Mouse (Mus musculus) CD4-positive, CD25-positive, alpha-beta regulatory T cell, adult 2 months (primary cell): Measurements from ENCODE around the gene Cdh22.

Source experiments
- DNase-seq: peaks from one replicate; pipeline ENCODE4 v3.0.0-alpha.2; 2012; ENCODE audit warnings: low read depth, low spot score

Cdh22 gene

GRCm38 (mm10) chr2:165089470-165089869 is 145.2 kb downstream of the Cdh22 start:
- no peak for DNase-seq

- no peak for DNase-seq
These were observed 148.0 kb downstream of the Cdh22 start for GRCm38 (mm10) chr2:165086634-165087033.

- DNase-seq: no peak
These were observed 153.4 kb downstream of the Cdh22 start for GRCm38 (mm10) chr2:165081257-165081656.

DNA sequence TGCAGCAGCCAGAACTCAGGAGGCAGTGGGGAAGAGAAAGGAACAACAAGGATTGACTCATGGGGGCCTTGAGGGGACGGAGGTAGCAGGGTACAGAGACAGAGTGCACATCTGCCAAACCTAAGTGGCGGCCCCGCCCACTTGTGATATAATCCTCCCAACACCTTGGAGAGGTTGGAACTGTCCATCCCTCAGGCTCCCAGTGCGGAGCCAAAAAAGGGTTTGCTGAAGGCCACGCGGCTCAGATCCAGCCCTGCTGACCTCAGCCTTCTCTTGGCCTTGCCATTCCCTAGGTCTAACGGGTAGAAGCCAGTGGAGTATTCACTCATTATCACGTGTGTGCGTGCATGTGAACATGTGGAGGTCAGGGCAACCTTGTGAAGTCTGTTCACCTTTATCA is 154.0 kb downstream of the Cdh22 start:
- DNase-seq: no peak

DNA sequence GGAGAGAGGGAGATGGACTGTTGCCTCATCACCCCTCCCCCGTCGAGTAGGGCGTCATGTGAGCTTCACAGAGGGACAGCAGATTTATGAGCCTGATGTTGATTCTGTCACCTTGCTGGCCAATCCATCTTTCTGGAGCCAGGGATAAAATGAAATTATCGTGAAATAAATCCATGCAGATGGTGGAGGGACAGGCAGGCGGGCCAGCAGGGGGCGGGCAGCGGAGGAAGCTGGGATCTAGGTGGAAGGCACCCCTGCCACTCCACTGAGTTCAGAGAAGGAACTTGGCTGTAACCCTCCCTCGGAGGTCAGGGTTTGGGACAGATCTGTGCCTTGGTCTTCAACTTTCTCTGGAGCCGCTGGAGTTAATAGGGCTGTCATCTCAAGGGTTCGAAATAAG is 156.0 kb downstream of the Cdh22 start:
- DNase-seq: no peak

DNA sequence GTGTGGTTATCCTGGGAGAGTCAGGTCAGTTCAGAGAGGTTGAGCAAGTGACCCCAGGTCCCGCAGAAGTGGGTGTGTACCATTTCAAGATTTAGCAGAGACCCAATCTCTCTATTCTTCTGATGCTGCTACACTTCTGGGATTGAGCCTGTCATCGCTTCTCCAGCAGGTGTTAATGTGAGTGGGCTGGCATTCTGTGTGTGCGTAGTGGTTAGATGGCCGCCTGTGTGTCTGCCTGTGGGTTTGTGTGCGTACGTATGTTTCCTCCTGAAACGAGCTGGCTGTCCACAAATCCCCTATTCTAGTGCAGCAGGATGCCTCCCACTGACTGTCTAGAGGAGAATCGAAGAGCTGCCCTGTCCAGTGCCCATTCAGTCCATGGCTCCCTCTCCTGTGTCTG is 156.6 kb downstream of the Cdh22 start:
- DNase-seq: no peak

DNA sequence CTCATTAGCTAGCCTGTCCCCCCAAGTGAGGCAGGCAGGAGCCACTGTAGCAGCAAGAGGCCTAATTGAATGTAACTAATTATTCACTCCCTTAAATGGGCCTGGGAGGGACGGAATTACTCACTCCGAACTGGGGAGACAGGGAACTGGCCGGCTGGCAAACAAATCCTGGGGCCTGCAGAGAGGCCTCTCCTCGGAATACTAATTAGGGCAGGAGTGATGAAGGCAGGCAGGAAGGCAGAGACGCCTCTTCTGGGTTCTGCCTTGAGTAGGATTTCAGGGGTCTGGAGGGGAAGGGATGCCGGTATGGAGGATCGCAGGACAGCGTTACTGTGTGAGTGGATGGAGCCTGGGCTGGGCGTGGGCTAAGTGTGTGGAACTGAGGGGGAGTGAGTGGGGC is 157.6 kb downstream of the Cdh22 start:
- DNase-seq: no peak

- DNase-seq: peak; percentile 83
These were observed 159.7 kb downstream of the Cdh22 start for GRCm38 (mm10) chr2:165074937-165075336.

GRCm38 (mm10) chr2:165074081-165074884 is 160.4 kb downstream of the Cdh22 start:
- no peak for DNase-seq

DNA sequence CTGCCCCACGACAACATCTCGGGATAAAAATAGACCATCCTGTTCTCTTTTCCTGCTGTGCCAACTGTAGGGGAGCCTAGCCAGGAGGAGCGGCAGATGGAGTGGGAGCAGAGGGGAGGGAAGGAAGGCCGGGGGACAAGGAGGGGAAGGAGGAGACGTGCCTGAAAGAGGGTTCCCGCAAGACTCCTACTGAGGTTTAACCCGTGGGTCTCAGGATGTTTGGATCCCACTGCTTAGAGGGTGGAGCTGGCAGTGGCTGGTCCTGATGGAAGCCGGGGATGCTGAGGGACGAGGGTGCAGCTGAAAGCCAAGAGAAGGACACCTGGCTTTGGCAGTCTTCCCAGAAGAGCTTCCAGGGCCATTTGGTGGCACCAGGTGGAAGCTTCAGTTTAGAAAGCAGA is 161.3 kb downstream of the Cdh22 start:
- no peak for DNase-seq

DNA sequence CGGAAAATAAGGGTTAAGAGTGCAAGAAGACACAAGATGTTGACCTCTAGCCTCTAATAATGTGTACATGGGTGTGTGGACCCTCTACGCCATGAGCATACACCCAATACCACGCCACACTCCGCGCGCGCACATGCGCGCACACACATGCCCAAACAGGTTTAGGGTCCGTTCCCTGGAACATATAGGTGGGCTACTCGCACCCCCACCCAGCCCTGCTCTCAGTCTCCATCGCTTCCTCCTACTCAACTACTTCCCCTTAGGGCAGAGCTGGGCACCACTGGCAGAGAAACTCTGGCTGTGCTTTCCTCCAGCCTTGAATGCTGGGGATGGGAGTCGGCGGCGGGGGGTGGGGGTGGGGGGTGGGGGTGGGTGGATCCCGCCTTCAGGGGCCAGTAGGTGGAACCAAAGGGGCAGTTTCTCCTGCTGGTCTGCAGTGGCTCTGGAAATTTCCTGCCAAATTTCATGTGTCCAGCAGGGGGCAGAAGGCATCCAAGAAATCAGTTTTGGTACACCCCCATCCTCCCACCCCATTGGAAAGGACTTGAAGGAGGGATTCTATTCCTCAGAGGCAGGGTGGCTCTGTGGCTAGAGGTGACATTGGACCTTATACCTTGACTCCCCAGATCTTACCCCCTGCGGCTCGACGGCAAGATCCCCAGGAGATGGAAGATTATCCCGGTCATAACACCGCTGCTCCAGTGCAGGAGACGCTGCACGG is 164.4 kb downstream of the Cdh22 start:
- DNase-seq: peak; percentile 53

- no peak for DNase-seq
These were observed 165.8 kb downstream of the Cdh22 start for GRCm38 (mm10) chr2:165068806-165069205.

- DNase-seq: no peak
These were observed 170.2 kb downstream of the Cdh22 start for GRCm38 (mm10) chr2:165064489-165064888.

GRCm38 (mm10) chr2:165061638-165062433 is 172.8 kb downstream of the Cdh22 start:
- no peak for DNase-seq
